Mouse (Mus musculus) forebrain, embryonic 13.5 days (tissue): ENCODE measurements around the gene Uggt2. TPM values are rescaled to one million over a fixed set of nuclear protein-coding genes. Genes with fewer than 3 reads are reported as not detected.

Experiments used
- ATAC-seq: fragments of 200-750 bp; cut with Nextera tagmentation; 2 replicates; pipeline ENCODE4 v1.8.0; 2017
- H3K27ac ChIP-seq: fragments of 300-500 bp; sonication (generic); 2 replicates; pipeline ENCODE4 v1.5.1; 2015; ENCODE audit warnings: inconsistent platforms, mild to moderate bottlenecking, moderate library complexity
- H3K27me3 ChIP-seq: fragments of 300-500 bp; sonication (generic); 2 replicates; pipeline ENCODE4 v1.6.1; 2015; ENCODE audit warnings: mild to moderate bottlenecking, inconsistent platforms
- H3K36me3 ChIP-seq: fragments of 300-500 bp; sonication (generic); 2 replicates; pipeline ENCODE4 v1.6.1; 2015; ENCODE audit warnings: mild to moderate bottlenecking, inconsistent platforms; ENCODE audit not compliant: poor library complexity, severe bottlenecking
- H3K4me1 ChIP-seq: fragments of 300-500 bp; sonication (generic); 2 replicates; pipeline ENCODE4 v1.6.1; 2015; ENCODE audit warnings: inconsistent platforms
- H3K4me2 ChIP-seq: fragments of 300-500 bp; sonication (generic); 2 replicates; pipeline ENCODE4 v1.6.1; 2015; ENCODE audit warnings: inconsistent platforms, mild to moderate bottlenecking, moderate library complexity
- H3K4me3 ChIP-seq: fragments of 300-500 bp; sonication (generic); 2 replicates; pipeline ENCODE4 v1.5.1; 2015; ENCODE audit warnings: mild to moderate bottlenecking, inconsistent platforms
- H3K9ac ChIP-seq: fragments of 300-500 bp; sonication (generic); 2 replicates; pipeline ENCODE4 v1.6.1; 2015; ENCODE audit warnings: mild to moderate bottlenecking, inconsistent platforms
- H3K9me3 ChIP-seq: fragments of 300-500 bp; sonication (generic); replicated peaks from 2 replicates; pipeline ENCODE4 v1.6.1; 2016; ENCODE audit warnings: inconsistent platforms
- WGBS: fragments of 180-500 bp; shearing (Covaris S2); methylation state at CpG from one replicate; pipeline ENCODE4 v1.1.7; 2015; 5-methylcytosine and 5-hydroxymethylcytosine counted together
- polyA plus RNA-seq: library from polyadenylated mRNA; unstranded; fragments of >200 nt; fragmentation: Nextera tagmentation; extraction: Ambion mirVana; gene quantifications from 2 replicates; pipeline ENCODE4 v1.2.1, GENCODE M21; 2015

Gene Uggt2
- polyA plus RNA-seq, 1 experiment from 2014 or later = 12.6 TPM

DNA sequence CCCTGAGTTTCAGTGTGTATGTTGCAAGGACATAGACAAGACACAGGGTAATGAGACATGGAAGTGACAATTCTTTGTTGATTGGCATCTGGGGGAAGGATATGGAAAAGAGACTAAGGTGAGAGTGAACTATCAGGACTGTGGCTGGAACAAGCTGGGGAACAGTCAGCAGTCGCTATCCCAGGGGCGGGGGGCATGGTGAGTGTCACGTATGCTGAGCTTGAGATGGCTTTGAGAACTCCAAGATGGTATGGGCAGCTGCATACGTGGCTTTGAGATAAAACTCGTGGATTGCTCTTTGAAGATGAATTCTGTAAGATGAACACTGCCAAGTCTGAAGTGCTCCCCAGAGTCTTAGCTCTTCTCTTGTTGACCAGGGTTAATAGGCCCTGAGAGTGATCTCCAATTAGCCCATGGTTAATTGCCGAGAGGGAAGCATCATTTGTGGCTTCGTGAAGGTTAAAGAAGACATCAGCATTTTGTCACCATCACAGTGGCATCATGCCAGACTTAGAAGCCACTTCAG, 9.6 kb upstream of the Uggt2 start:
- Histone ChIP-seq H3K9ac (no peak overlapping the region), H3K4me2 (no peak overlapping the region), H3K4me1 (peaks cover 5% of the 10 kb centered on the region; the same call in 1 of the 2 replicates), H3K4me3 (no peak overlapping the region), H3K36me3 (no peaks in the 10 kb centered on the region), H3K9me3 (no peaks in the 10 kb centered on the region), H3K27me3 (no peaks in the 10 kb centered on the region), H3K27ac (no peak overlapping the region)
- 57% methylated on average over 7 of the region's 7 CpGs for WGBS
- no peak for ATAC-seq

DNA sequence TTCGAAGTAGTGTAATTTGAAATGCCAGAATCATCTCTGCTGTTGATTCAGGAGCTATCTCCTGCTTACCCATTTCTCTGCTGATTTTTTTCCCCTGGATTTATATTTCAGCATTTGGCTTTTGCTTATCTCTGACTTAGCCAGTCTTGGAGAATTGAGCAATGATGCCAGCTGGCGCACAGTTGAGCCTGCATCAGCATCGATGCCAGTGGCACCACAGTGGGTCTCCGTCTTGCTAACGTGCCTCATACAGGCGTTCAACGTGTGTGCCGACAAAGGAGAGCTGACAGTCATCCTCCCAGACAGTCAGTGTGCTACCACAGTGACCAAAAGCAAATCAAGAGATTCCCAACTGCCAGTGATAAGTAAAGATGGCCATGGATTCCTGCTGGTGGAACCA, 8.4 kb upstream of the Uggt2 start:
- no peak overlapping the region for H3K9ac ChIP-seq
- no peak for ATAC-seq
- H3K4me3 ChIP-seq = no peak overlapping the region
- H3K36me3 ChIP-seq = no peaks in the 10 kb centered on the region
- no peaks in the 10 kb centered on the region for H3K9me3 ChIP-seq
- WGBS = 85% methylated on average over 8 of the region's 8 CpGs
- H3K27me3 ChIP-seq = no peaks in the 10 kb centered on the region
- H3K27ac ChIP-seq = no peak overlapping the region
- H3K4me1 ChIP-seq = peaks cover 5% of the 10 kb centered on the region; the same call in 1 of the 2 replicates
- no peak overlapping the region for H3K4me2 ChIP-seq

DNA sequence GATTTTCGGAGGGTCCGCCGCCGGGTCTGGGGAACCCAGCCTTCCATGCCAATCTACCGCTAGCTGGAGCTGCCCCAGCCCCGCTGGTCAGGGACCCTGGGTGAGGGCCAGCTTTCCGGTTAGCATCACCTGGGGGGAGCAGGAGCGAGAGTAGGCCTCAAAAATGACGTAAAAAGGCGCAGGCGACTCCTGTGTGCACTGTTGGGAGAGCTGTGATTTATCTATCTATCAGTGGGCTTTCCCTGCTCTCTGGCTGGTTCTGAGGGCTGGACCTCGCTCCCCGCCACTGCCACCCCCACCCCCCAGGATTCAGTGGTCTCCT, 301 bp upstream of the Uggt2 start:
- Histone ChIP-seq H3K4me3 (peak overlapping the region; percentile 82), H3K36me3 (no peaks in the 10 kb centered on the region), H3K27ac (peak overlapping the region; percentile 77), H3K27me3 (no peaks in the 10 kb centered on the region), H3K9ac (peak overlapping the region; percentile 92), H3K4me1 (peaks cover 19% of the 10 kb centered on the region), H3K9me3 (no peaks in the 10 kb centered on the region), H3K4me2 (peak overlapping the region; percentile 81)
- WGBS = 3% methylated on average over 13 of the region's 13 CpGs
- ATAC-seq = peak; percentile 80

DNA sequence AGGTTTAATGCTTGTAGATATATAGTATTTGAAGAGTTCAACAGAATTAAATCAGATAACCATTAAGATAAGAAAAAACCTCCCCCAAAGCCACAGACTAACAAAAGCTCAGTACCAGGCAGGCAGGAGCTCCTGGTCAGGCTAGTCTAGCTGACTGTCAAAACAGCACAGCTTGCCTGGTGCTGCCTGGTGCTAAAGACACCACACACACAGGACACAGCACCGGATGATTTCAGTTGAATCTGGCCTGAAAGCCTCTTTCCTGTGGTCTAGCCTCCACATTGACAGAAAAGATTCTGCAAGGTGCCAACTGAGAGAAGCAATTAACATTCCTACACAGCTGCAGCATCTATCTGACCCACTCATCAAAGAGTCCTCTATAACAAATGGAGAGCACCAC, 37.4 kb downstream of the Uggt2 start:
- Histone ChIP-seq H3K4me3 (no peak overlapping the region), H3K9me3 (no peaks in the 10 kb centered on the region), H3K4me1 (no peaks in the 10 kb centered on the region), H3K27ac (no peak overlapping the region), H3K36me3 (peaks cover 25% of the 10 kb centered on the region), H3K27me3 (no peaks in the 10 kb centered on the region), H3K4me2 (no peak overlapping the region), H3K9ac (no peak overlapping the region)
- 84% methylated on average over 1 of the region's 1 CpGs for WGBS
- ATAC-seq = no peak

DNA sequence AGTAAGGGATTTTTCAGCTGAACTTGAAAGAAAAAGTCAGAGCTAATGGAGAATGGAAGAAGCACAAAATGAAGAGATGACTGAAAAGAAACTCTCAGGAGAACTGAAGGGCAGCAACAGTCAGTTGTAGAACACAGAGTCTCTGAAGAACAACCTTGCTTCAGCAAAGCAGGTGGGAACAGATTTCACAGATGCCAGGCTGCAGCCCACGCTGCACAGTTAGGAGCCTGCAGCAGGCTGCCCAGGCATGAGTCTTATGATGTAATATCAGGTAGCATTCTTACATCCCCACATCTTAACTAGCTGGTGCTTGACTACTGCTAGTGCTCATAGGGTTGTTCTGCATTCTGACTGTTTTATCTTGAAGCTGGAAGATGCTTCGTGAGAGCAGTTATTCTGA, 38.5 kb downstream of the Uggt2 start:
- H3K27ac ChIP-seq = no peak overlapping the region
- WGBS = 90% methylated on average over 2 of the region's 2 CpGs
- H3K4me1 ChIP-seq = no peaks in the 10 kb centered on the region
- no peak overlapping the region for H3K4me2 ChIP-seq
- H3K4me3 ChIP-seq = no peak overlapping the region
- no peaks in the 10 kb centered on the region for H3K27me3 ChIP-seq
- ATAC-seq = no peak
- no peaks in the 10 kb centered on the region for H3K9me3 ChIP-seq
- no peak overlapping the region for H3K9ac ChIP-seq
- H3K36me3 ChIP-seq = peaks cover 25% of the 10 kb centered on the region

GRCm38 (mm10) chr14:119057014-119057413, 42.2 kb downstream of the Uggt2 start:
- no peaks in the 10 kb centered on the region for H3K27me3 ChIP-seq
- peaks cover 39% of the 10 kb centered on the region for H3K36me3 ChIP-seq
- H3K9me3 ChIP-seq = no peaks in the 10 kb centered on the region
- no peak overlapping the region for H3K4me3 ChIP-seq
- no peaks in the 10 kb centered on the region for H3K4me1 ChIP-seq
- H3K27ac ChIP-seq = no peak overlapping the region
- no peak for ATAC-seq
- H3K9ac ChIP-seq = no peak overlapping the region
- 97% methylated on average over 4 of the region's 4 CpGs for WGBS
- H3K4me2 ChIP-seq = no peak overlapping the region

- H3K9me3 ChIP-seq = no peaks in the 10 kb centered on the region
- H3K36me3 ChIP-seq = peaks cover 31% of the 10 kb centered on the region
- no peak overlapping the region for H3K4me2 ChIP-seq
- H3K27me3 ChIP-seq = no peaks in the 10 kb centered on the region
- 15% methylated on average over 1 of the region's 1 CpGs for WGBS
- no peak overlapping the region for H3K4me3 ChIP-seq
- no peak for ATAC-seq
- H3K27ac ChIP-seq = no peak overlapping the region
- no peak overlapping the region for H3K9ac ChIP-seq
- H3K4me1 ChIP-seq = no peaks in the 10 kb centered on the region
Measured at GRCm38 (mm10) chr14:119052969-119053368, 46.3 kb downstream of the Uggt2 start.

DNA sequence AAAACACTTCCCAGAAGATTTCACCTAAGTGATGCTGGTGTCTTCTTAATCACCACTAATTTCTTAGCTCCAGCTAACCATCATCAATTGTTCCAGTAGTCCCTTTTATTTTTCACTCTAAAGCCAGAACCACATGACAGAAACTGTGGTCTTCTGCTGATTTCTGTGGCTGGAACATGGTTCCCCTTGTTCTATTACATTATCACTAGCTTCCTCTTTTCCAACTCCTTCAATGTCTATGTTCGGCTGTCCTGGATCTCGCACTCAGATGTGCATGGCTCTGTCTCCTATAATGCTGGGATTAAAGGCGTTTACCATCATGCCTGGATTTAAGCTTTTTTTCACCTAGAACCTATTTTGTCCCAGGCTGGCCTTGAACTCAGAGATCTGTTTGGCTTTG, 46.9 kb downstream of the Uggt2 start:
- H3K4me1 ChIP-seq = no peaks in the 10 kb centered on the region
- H3K4me3 ChIP-seq = no peak overlapping the region
- H3K27ac ChIP-seq = no peak overlapping the region
- 85% methylated on average over 3 of the region's 3 CpGs for WGBS
- H3K4me2 ChIP-seq = no peak overlapping the region
- H3K27me3 ChIP-seq = no peaks in the 10 kb centered on the region
- no peaks in the 10 kb centered on the region for H3K9me3 ChIP-seq
- no peak for ATAC-seq
- no peak overlapping the region for H3K9ac ChIP-seq
- peaks cover 28% of the 10 kb centered on the region for H3K36me3 ChIP-seq

- H3K4me2 ChIP-seq = no peak overlapping the region
- H3K27me3 ChIP-seq = no peaks in the 10 kb centered on the region
- H3K27ac ChIP-seq = no peak overlapping the region
- no peak overlapping the region for H3K4me3 ChIP-seq
- H3K4me1 ChIP-seq = no peaks in the 10 kb centered on the region
- H3K9me3 ChIP-seq = no peaks in the 10 kb centered on the region
- H3K36me3 ChIP-seq = peaks cover 7% of the 10 kb centered on the region; the same call in 1 of the 2 replicates
- H3K9ac ChIP-seq = no peak overlapping the region
- ATAC-seq = no peak
- WGBS = 90% methylated on average over 7 of the region's 7 CpGs
Measured at GRCm38 (mm10) chr14:119043765-119044164, 55.5 kb downstream of the Uggt2 start.

DNA sequence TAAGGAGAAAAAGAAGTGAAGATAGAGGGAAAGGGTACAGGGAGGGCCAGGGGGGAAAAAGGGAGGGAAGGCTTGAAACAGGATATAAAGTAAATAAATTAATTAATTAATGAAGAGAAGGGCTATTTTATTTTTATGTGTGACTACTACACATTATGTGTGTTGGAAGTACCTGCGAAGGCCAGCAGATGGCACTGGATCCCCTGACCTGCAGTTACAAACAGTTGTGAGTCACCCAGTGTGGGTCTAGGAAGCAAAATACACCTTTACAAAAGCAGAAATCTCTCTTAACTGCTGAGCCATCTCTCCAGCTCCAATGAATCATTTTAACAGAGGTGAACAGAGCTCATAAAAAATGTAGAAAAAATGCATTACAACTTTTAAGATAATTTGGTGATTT, 59.0 kb downstream of the Uggt2 start:
- H3K4me1 ChIP-seq = no peaks in the 10 kb centered on the region
- no peak overlapping the region for H3K9ac ChIP-seq
- WGBS = 67% methylated on average over 1 of the region's 1 CpGs
- no peak overlapping the region for H3K4me2 ChIP-seq
- peak; percentile 59; the same call in 1 of the 2 replicates for ATAC-seq
- H3K4me3 ChIP-seq = no peak overlapping the region
- H3K27ac ChIP-seq = no peak overlapping the region
- no peaks in the 10 kb centered on the region for H3K27me3 ChIP-seq
- H3K36me3 ChIP-seq = peaks cover 12% of the 10 kb centered on the region
- no peaks in the 10 kb centered on the region for H3K9me3 ChIP-seq

- no peak for ATAC-seq
- WGBS = 29% methylated on average over 3 of the region's 3 CpGs
- H3K9ac ChIP-seq = no peak overlapping the region
- H3K36me3 ChIP-seq = peaks cover 28% of the 10 kb centered on the region
- H3K4me3 ChIP-seq = no peak overlapping the region
- no peaks in the 10 kb centered on the region for H3K27me3 ChIP-seq
- H3K9me3 ChIP-seq = no peaks in the 10 kb centered on the region
- H3K4me1 ChIP-seq = no peaks in the 10 kb centered on the region
- no peak overlapping the region for H3K4me2 ChIP-seq
- no peak overlapping the region for H3K27ac ChIP-seq
Measured at GRCm38 (mm10) chr14:119037755-119038154, 61.5 kb downstream of the Uggt2 start.

GRCm38 (mm10) chr14:119037076-119037683, 62.0 kb downstream of the Uggt2 start:
- WGBS = 83% methylated on average over 12 of the region's 12 CpGs
- H3K9ac ChIP-seq = no peak overlapping the region

DNA sequence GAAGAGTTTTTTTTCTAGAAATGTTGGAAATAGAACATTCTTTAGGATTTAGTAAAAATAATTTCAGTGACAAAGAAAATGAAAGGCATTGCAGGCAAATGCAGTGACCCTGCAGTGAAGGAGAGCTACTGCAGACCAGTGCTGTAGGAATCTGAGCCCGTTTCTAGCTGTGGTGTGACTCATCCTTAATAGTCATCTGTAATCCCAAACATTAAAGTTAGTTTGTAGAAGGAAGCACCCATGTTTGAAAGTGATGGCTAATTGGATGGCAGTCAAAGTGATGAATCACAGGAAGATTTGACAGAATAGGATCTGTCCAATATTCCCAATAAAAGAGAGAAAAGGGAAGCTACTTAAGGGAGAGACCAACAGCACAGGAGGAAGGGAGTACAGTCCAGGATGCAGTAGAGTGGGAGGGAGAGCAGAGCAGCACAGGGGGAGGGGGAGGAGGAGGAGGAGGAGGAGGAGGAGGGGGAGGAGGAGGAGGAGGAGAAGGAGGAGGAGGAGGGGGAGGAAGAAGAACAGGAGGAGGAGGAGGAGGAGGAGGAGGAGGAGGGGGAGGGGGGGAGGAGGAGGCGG, 71.5 kb downstream of the Uggt2 start:
- WGBS = 54% methylated on average over 2 of the region's 2 CpGs
- no peaks in the 10 kb centered on the region for H3K27me3 ChIP-seq
- no peak overlapping the region for H3K27ac ChIP-seq
- no peak overlapping the region for H3K9ac ChIP-seq
- ATAC-seq = no peak
- no peak overlapping the region for H3K4me2 ChIP-seq
- H3K4me3 ChIP-seq = no peak overlapping the region
- H3K9me3 ChIP-seq = no peaks in the 10 kb centered on the region
- no peaks in the 10 kb centered on the region for H3K4me1 ChIP-seq
- H3K36me3 ChIP-seq = peaks cover 26% of the 10 kb centered on the region

More at GRCm38 (mm10) chr14:119037076-119037683, 62.0 kb downstream of the Uggt2 start:
- H3K4me2 ChIP-seq = no peak overlapping the region
- no peak overlapping the region for H3K4me3 ChIP-seq
- H3K9me3 ChIP-seq = no peaks in the 10 kb centered on the region
- no peak for ATAC-seq
- no peak overlapping the region for H3K27ac ChIP-seq
- H3K36me3 ChIP-seq = peaks cover 28% of the 10 kb centered on the region
- no peaks in the 10 kb centered on the region for H3K27me3 ChIP-seq
- H3K4me1 ChIP-seq = no peaks in the 10 kb centered on the region
